ENCODE assay signal across 27 mouse cellular contexts in the genomic region with DNA sequence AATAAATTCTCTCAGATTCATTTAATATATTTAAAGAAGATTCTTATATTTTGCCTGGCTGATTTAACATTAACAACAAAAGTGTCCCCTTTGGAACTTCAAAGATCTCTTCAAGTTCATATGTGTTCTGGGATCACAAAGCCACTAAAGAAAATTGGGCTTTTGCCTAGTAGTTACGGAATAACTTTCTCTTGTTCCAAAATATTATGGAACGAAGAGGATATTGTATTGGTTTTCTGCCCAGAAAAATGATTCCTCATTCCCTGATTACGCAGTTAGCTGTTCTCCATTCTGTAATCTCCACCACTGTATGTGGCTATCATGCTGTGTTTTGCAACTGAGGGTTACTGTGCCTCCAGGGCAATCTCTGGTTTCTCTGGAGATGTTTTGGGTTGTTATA.
"Had no signal": no experiment of that assay in that cellular context is flagged by ENCODE, and none has a peak within 500 bp of the region (broad histone marks: within the 10 kb centered on the region; RNA-seq: fewer than 3 reads in every experiment).

No protein-coding gene starts in this region.

- H3K27me3 ChIP-seq: heart, embryonic 13.5 days; heart, embryonic 15.5 days; hindbrain, embryonic 13.5 days; hindbrain, embryonic 15.5 days; kidney, embryonic 15.5 days; limb, embryonic 12.5 days; limb, embryonic 15.5 days; liver, embryonic 12.5 days had no signal

- DNase-seq: gastrocnemius, postnatal 14 days; gastrocnemius, postnatal 36 days; heart, adult 11 months; heart, adult 2 months; heart, postnatal 14 days; heart, postnatal 36 days; kidney, adult 11 months; kidney, adult 2 months; kidney, adult 9 months; kidney, postnatal 14 days; kidney, postnatal 36 days; layer of hippocampus, adult 9-11 months; layer of hippocampus, postnatal 36 days; left cerebral cortex, postnatal 4 days had no signal

- H3K36me3 ChIP-seq: heart, embryonic 13.5 days; heart, embryonic 15.5 days; hindbrain, embryonic 13.5 days; hindbrain, embryonic 15.5 days; kidney, embryonic 15.5 days; limb, embryonic 12.5 days; limb, embryonic 15.5 days; liver, embryonic 12.5 days had no signal

- H3K4me3 ChIP-seq: heart, adult 2 months; heart, embryonic 13.5 days; heart, embryonic 15.5 days; hindbrain, embryonic 13.5 days; hindbrain, embryonic 15.5 days; kidney, embryonic 15.5 days; limb, embryonic 12.5 days; limb, embryonic 15.5 days; liver, embryonic 12.5 days had no signal

- H3K9me3 ChIP-seq: heart, embryonic 13.5 days; heart, embryonic 15.5 days; hindbrain, embryonic 13.5 days; hindbrain, embryonic 15.5 days; kidney, embryonic 15.5 days; limb, embryonic 12.5 days; limb, embryonic 15.5 days; liver, embryonic 12.5 days had no signal

- H3K4me2 ChIP-seq: heart, embryonic 11.5 days; heart, embryonic 13.5 days; heart, embryonic 15.5 days; hindbrain, embryonic 13.5 days; hindbrain, embryonic 15.5 days; kidney, embryonic 15.5 days; limb, embryonic 12.5 days; limb, embryonic 15.5 days; liver, embryonic 12.5 days had no signal

- ATAC-seq: hindbrain, postnatal 0 days; intestine, embryonic 16.5 days had no signal

- H3K27ac ChIP-seq: heart, adult 2 months; heart, embryonic 13.5 days; heart, embryonic 15.5 days; hindbrain, embryonic 13.5 days; hindbrain, embryonic 15.5 days; hindbrain, postnatal 0 days; kidney, embryonic 15.5 days; kidney, postnatal 0 days; limb, embryonic 12.5 days; limb, embryonic 15.5 days; liver, embryonic 12.5 days; liver, embryonic 14.5 days had no signal

- H3K9ac ChIP-seq: heart, embryonic 13.5 days; heart, embryonic 15.5 days; hindbrain, embryonic 13.5 days; hindbrain, embryonic 15.5 days; kidney, embryonic 15.5 days; limb, embryonic 12.5 days; limb, embryonic 15.5 days; liver, embryonic 12.5 days; liver, embryonic 14.5 days had no signal
